Mouse (Mus musculus) MEL-GATA-1-ER (cell line): ENCODE measurements around the gene Engase.

Source experiments
- DNase-seq: peaks from one replicate; pipeline ENCODE4 v3.0.0-alpha.2; 2012; ENCODE audit warnings: low read depth; ENCODE audit errors: extremely low read depth

Gene Engase

DNA sequence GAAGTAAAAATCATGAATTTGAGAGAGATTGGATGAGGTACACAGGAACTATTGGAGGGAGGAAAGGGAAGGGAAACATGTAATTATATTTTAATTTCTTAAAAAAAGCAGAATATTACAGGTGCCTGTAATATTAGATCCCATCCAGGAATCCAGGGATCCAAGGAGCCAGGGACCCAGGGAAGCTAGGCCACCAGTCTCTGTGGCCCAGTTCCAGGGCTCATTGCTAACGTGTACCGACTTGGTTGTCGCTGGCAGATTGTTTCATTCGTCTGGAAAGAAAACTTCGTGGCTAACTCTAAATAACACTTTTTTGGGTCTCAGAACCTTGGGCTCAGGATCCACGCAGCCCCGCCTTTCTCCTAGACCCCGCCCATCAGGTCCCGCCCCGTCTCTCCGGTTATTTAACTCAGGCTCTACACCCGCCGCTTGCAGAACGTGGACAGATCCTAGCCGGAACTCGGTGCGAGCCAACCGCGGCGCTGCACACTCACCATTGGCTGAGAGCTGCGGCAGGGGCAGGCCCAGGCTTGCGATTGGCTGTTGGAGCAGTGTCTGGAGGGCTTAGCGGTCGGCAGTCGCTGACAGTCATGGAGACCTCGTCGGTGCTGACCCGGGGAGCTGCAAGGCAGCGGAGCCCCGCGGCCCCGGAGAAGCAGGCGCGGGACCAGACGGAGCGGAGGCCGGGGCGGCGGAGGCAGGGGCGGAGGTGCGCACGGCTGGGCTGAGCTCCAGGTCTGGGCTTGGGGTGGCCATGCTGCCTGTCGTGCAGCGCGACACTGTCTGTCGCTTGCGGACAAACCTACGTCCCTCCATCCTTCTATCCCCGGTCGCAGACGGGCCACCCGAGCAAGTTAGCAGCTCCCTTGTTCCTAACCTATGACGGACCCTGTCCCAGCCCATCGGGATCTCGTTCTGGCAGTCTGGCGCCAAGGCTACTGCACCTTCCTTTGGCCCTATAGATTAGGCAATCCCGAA is at the start of gene Engase:
Gene Engase, plus strand, starts transcription at position 434 of the 978 bp plus-strand sequence.
- peak; percentile 89 for DNase-seq

DNA sequence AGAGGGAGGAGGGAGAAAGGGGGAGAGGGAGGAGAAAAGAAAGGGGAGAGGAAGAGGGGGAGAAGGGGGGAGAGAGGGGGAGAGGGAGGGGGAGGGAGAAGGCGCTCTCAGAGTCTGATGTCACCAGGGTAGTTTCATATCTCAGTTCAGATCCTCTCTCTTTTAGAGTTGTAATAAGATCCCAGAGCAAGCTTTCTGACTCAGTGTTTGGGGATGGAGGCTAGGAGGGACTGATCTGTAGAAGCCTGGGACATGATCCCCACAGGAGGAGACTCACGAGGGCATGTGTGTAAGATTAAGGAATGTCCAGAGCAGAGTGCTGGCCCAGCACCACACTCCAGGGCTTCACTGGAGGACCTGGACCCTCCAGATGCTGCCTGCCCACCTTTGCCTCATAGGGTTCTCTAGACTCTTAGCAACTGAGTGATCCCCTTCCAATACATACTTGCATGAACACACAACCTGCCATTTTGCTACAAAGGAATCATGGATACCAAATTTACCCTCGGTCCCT is 49.3 kb upstream of the Engase start:
- no peak for DNase-seq

DNA sequence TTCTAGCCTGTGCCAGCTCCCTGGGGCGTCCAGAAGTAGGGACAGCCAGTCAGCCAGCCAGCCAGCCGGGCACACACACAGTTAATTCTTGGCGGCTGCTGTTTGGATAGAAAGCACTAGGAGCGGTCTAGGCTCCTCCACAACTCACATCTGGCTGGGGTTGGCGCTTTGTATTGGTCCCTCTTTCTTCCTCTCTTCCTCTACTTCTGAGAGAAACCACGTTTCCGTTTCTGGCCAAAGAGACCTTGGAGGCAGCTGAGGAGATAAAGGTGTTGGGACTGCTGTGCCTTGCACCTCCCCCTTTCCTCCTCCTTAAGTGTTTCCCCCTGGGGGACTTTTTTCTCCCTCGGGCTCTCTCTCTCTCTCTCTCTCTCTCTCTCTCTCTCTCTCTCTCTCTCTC is 48.6 kb upstream of the Engase start, which contains the start of gene C1qtnf1:
Gene C1qtnf1, plus strand, starts transcription at position 218 of the 400 bp plus-strand sequence.
- DNase-seq, result peak; percentile 58

DNA sequence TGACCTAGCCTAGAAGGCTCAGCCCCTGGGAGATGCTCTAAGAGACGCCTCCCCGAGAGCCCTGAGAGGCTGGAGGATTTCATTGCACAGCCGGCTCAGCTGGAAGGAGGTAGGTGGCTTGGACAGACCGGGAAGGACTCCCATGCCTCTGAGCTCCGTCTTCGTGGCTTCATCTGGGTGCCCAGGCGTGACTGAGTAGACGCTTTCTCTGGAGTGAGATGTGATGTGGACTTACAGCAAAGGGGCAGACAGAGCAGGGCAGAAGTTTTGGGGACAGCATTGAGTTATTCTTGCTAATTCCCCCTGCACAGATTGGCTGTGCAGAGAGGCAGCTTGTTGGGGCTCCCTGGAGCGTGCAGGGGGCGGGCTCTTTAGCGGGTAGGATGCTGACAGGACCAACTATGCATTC is 48.2 kb upstream of the Engase start:
- no peak for DNase-seq

DNA sequence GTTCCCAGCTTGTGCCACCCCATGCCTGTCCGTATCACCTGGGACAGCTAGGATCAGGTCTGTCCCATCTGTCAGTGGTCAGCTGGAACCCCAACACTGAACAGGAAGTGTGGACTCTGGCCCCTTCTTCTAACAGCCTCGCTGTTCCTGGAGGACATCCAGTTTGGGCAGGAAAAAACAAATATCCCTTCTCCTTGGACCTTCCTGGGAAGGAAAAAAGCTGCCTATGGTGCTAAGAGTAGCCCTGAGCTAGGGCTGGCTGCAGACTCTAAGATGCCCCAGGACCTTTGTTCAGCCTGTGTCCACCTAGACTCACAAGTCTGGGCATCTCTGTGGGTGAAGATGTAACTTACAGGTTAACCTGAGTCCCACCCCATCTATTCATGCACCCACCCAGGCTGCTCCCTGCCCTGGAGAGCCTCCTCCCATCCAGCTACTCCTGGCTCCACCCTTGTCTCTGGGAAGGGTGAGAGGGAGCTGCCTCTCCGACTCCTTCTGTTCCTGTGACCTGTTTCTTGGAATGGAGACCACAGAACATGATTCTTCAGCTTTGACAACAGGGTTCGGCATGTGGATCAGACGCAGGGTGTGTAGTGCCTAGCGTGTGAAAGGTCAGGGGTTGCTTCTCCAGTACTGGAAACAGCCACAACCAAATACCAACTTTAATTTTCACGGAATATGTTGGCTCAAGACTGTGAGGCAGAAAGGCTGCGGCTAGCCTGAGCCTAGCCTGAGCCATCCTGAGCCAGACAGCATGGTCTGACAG is 47.5 kb upstream of the Engase start:
- DNase-seq, result no peak

DNA sequence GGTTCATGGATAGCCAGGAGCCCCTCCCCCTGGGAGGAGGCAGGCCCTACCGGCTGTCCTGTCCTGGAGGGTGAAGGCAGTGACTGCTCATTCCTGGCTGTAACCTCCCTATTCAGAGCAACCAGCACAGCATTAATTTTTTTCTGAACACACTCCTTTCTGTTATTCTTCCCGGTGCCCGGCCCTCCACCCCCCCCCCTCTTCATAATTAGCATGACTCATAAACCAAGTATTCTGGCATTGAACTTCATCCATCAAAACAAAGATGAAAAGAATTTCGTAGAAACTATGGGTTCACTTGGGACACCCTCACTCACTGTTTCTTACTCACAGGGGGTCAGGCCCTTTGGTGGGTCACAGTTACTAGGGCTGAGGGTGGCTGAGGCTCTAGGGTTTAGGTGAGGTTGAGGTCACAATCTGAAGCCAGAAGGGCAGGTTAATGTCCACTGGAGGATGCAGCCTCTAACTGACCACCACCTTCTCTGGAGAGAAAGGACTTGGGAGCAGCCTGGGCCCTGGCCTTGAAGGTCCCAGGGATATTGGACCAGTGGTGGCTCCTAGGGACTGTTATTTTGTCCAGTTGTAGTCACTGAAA is 46.2 kb upstream of the Engase start:
- DNase-seq, result no peak

DNA sequence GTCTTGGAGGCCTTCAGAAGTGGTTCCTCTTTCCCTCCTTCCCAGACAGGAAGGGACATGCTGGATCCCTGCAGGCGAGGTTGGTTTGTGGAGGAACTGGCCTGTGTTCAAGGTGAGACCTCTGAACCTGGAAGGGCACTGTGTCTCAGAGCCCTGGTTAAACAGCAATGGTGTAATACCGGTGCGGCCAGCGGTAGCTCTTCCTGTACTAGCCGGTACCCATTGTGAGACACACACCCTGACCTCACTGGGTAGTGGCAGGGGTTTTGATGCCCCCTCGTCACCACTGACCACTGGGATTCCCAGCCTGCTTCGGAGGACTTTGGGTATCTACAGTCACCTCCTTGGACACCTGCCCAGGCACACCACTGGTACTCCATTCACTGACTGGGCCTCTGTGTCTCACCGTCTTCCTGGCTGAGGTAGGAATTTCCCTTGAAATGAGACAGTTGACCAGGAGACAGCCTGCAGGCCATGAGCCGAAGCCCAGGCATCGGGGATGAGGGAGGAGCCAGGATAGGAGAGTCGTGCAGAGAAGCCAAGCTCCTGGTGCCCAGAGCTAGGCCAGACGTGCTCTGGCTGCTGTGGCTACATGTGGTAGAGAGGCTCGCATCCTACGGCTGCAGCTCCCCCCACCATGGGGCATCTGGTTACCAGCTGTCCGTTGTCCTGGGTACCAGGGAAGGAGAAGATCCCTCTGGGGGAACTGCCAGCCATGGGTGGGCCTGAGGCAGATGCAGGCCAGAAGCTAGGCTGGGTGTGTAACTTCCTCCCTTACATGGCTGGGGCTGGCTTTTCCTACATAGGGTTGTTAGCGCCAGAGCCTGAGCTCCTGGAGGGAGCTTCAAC is 45.3 kb upstream of the Engase start:
- DNase-seq, result no peak

DNA sequence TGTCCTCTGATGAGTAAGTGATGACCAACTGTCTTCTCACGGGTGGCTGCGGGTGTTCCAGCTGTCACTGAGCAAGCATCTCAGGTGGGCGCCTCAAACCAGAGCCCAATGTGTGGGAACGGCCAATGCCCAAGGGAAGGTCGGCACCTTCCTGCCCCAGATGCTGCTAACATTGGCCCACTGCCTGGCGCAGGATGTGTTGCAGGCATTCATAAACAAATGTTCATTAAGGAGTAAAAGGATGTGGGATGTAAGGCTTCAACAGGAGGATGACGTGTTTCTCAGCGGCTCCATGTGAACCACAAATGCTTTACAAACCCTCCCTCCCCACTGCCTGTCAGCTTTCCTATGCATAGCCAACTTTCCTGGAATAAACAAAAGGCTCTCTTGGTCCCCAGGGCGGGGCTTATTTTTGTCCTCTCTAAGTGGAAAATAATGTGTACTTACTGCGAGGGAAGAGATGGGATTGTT is 43.2 kb upstream of the Engase start:
- no peak for DNase-seq

DNA sequence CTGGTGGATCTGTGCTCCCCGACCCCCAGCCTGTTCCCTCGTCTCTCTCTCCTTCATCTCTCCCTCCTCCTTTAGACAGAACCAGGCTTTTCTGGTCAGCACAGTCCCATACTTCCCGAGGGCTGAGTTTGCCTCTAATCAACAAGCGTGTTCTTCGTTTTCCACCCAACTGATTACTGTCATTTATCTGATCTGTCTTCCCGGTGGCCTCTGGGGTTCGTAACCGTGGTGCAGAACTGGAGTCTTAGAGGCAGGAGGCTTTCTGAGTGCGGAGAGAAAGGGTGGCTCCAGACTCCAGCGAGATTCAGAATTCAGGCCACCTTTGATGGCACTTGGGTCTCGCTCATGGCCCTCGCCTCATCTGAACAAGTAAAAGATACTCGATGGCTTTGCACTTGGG is 42.5 kb upstream of the Engase start:
- no peak for DNase-seq

DNA sequence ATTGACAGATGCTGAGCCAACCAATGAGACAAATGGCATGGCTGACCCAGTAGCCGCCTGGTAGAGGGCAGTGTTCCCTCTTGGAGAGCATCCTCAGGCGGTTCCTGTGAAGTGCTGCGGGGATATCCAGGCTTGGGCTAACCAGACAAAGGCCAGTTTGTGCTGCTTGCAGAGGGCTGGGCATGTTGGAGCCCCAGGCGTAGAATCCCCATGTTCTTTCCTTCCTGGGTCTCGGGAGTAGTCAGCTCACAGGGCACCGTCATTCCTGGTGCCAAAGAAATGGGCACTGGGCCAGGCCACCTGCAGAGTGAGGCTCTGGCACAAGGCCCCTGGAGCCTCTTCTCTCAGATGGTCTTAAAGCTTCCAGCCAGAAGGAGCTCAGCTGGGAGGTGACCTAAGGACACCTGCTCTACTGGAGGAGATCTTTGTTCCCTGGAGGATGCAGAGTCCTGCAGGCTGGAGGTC is 40.1 kb upstream of the Engase start:
- DNase-seq, result no peak

DNA sequence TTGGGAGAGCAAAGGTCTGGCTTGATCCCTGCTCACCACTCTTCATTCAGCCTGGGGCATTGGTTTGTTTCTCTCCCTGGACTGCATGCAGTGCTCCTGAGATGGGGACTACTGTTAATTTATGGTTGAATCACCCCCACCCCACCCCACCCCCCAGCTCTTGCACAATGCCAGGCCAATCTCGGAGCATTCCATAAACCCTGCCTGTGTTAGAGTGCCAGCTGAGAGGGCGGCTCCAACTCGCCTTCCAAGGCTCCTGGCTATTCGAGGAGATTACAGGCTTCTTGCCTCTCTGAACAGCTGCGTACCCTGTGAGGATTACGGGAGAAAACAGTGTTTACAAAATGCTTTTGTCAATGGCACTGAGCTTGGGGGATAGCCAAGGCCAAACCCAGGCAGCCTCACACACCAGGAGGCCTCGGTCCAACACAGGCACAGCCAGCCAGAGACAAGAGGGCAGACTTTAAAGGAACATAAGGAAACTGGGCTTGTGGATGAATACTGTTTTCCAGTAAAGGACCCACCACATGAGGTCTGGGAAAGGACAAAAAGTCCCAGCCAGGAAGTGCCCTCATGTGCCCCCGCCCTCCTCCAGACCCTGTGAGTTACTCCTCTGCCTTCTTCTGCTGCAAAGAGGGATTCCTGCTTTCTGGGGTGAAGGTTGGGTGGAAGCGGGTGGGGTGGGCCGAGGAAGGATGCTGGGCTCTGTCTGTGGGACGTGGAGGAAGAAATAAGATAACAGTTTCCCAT is 37.8 kb upstream of the Engase start:
- no peak for DNase-seq

DNA sequence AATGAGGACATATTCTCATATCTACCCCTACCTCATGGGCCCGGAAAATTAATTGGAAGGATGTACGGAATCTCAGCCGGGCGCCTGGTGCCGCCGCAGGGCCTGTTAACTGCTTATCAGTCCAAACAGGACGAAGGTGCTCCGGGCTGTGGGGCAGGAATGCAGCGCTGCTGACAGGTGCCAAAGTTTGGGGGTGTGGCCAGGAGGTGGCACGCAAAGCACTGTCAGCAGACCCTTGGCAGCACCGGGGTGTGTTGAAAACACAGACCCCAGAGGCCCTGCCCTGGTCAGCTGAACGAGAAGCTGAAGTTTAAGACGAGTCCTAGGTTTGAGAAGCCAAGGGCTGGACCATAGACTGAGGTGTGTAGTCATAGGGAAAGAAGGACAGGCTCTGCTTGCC is 33.9 kb upstream of the Engase start:
- DNase-seq, result no peak

DNA sequence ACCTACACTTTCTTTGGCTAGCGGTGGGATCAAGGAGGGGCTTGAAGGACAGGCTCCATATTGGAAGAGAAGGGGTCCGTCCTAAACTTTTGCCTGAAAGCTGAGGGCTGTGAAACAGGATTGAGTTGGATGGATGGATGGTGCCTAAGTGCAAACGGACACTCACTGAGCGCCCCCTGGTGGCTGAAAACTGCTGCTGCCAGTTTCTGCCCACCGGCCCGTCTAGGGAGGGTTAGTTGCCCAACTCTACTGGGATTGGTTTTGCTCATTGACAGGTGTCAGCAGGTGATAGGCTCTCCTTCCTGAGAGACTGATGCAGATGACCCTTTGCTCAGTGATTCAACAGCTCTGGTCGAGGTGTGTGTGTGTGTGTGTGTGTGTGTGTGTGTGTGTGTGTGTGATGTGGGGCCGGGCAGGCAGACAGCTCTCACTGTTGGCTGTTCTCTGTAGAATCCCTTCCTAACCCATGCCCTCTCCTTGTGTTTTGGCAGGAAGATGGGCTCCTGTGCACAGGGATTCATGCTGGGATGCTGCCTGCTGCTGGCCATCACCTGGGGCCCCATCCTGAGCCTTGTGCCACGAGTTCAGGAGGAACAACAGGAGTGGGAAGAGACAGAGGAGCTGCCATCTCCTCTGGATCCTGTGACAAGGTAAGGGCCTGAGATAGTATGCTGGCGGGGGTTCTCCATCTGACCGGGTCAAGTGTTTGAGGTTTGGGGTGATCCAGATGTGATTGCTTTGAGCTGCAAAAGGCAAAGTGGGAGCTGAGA is 33.2 kb upstream of the Engase start:
- DNase-seq, result no peak

DNA sequence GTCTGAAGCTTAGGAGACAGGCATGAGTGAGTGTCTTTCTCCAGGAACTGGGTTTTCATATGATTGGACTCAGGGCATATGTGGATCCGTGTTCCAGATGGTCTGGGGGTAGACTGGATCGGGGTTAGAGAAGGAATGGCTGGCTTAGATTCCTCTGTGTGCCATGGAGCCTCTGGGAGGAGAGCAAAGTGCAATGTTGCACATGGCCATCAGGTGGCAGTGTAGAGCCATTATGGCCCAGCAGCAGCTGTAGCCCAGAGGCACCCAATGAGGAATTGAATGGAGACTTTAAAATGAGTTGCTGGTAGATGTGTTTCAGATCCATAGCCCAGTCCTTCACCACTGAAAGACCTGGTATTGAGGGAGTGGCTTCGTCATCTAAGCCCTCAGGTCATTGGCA is 30.8 kb upstream of the Engase start:
- no peak for DNase-seq

DNA sequence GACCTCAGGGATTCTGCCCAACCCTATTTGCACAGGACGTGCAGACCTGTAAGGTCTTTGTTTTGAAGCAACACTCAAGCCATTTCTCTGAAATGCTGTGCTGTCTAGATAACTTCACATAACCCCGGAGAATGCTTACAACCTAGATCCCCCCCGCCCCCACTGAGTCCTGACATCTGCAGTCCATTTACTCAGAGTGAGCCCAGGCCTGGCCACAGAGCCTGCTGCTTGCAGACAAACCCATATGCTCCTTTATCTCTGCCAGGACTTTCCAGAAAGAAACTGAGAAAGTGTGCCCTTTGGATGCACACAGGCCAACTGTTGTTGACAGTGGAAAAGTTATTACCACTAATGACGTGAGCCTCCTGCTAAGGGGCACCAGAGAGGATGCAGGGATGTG is 29.3 kb upstream of the Engase start:
- DNase-seq, result no peak

DNA sequence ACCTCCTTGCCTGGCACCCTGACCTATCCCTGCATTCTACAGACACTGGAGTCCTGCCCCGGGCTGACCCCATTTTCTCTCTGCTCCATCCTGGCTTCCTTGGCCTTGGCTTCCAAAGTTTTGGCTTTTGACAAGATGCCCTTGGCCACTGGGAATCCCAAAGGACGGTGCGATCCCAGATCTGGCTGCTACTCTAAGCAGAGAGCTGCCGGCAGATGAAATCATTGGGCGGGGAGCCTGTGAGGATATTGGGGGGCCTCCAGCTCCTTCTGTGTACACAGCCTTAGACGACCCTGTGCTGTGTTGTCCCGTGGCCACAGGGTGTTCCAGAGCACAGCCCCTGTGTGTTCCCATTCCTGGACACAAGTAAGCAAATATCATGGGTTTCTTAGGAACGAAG is 28.2 kb upstream of the Engase start:
- DNase-seq, result no peak

DNA sequence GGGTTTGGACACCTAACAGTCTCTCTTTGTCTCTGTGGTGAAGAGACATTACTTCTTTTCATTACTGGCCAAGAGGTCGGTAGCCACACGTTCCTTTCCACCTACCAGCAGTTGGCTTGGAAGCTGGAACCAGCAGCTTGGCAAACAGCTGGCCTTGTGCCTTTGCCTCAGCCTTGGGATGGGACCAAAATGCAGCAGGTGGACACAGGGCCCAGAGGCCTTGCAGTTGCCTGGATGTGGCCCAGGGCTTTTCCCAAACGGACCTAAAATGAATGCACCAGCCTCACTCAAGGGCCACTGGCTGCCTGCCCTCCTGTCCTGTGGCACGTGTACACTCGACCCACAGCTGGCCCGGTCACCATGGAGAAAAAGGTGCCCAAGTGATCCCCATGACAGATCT is 25.4 kb upstream of the Engase start:
- no peak for DNase-seq

DNA sequence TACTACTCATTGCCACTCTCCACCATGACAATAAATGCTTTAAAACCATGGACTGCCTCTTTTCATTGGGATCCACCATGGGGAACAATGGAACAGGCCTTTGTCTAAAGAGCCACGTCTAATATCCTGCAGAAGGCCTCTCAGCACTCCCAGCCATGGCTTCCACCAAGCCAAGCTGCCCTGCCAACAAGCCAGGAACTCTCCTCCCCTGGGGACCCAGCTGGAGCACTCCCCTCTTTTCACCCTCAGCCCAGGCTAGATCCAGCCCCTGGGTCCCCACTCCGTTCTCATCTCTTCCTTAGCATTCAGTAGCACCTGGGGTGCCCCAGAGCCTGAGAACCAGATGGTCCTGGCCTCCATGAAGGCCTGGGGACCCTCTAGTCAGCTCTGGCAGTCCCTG is 23.7 kb upstream of the Engase start:
- DNase-seq, result no peak
